Mouse (Mus musculus) layer of hippocampus, adult 11-12 months (tissue): ENCODE results near the gene Gm21677.
A peak's percentile ranks its signal among the peaks of the same experiment; 100 is the strongest.
"Not testable (repeated sequence)": the region's sequence is repeated elsewhere in the genome, so short reads cannot be mapped to it uniquely, and the experiment has no call there.

ENCODE experiments used
- DNase-seq: peaks from one replicate; pipeline ENCODE4 v3.0.0; 2022; ENCODE audit warnings: low spot score

Gene Gm21677

DNA sequence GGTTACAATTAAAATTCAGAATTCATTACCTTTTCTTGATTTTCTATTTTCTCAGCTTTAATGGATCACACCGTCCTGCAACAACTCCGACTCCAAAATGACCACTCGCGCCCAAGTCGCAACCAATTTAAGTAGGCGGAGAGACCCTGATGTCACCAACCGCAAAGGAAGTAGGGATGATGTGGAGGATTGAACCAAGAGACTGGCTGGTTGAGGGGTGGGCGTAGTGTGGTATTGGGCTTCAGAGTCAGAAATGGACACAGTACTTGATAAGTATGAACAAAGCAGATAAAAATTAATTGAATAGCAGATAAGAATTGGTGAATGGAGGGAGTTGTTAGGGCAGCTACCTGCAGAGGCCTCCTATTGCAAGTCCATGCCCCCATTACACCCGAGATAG is at the start of gene Gm21677:
Gene Gm21677, minus strand, starts transcription at position 101 of the 400 bp plus-strand sequence.
- not testable (repeated sequence) for DNase-seq

DNA sequence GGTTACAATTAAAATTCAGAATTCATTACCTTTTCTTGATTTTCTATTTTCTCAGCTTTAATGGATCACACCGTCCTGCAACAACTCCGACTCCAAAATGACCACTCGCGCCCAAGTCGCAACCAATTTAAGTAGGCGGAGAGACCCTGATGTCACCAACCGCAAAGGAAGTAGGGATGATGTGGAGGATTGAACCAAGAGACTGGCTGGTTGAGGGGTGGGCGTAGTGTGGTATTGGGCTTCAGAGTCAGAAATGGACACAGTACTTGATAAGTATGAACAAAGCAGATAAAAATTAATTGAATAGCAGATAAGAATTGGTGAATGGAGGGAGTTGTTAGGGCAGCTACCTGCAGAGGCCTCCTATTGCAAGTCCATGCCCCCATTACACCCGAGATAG is 39.0 kb upstream of the Gm21677 start, which contains the start of gene Gm21693:
Gene Gm21693, minus strand, starts transcription at position 101 of the 400 bp plus-strand sequence.
- not testable (repeated sequence) for DNase-seq

DNA sequence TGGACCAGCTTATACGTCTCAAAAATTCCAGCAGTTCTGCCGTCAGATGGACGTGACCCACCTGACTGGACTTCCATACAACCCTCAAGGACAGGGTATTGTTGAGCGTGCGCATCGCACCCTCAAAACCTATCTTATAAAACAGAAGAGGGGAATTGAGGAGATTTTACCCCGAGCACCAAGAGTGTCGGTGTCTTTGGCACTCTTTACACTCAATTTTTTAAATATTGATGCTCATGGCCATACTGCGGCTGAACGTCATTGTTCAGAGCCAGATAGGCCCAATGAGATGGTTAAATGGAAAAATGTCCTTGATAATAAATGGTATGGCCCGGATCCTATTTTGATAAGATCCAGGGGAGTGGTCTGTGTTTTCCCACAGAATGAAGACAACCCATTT is 34.4 kb upstream of the Gm21677 start:
- DNase-seq = peak; percentile 17
